Mouse (Mus musculus) bone marrow macrophage, adult 2 months (primary cell): ENCODE data around the gene Nkd1. TPM values are rescaled to one million over a fixed set of nuclear protein-coding genes. Genes with fewer than 3 reads are reported as not detected.

ENCODE experiments used
- H3K27ac ChIP-seq: 2 replicates; pipeline ENCODE4 v1.5.1; 2012; ENCODE audit warnings: low read depth, low read length; ENCODE audit not compliant: insufficient read depth
- H3K4me1 ChIP-seq: 2 replicates; pipeline ENCODE4 v1.6.1; 2012; ENCODE audit warnings: low read length; ENCODE audit not compliant: control insufficient read depth, insufficient read depth
- H3K4me3 ChIP-seq: 2 replicates; pipeline ENCODE4 v1.5.1; 2012; ENCODE audit warnings: mild to moderate bottlenecking, low read length, moderate library complexity; ENCODE audit not compliant: insufficient read depth
- CTCF ChIP-seq: IDR thresholded peaks from 2 replicates; pipeline ENCODE4 v1.5.1; 2012; ENCODE audit warnings: low read depth, mild to moderate bottlenecking, low read length, moderate library complexity
- POLR2A ChIP-seq: IDR thresholded peaks from 2 replicates; pipeline ENCODE4 v1.6.1; 2012; ENCODE audit warnings: mild to moderate bottlenecking, low read depth, low read length, borderline replicate concordance
- polyA plus RNA-seq: library from polyadenylated mRNA; stranded (reverse); fragments of >200 nt; gene quantifications from 2 replicates; pipeline ENCODE4 v1.2.4, GENCODE M21; 2012; ENCODE audit not compliant: missing spikeins, insufficient read depth, insufficient read length

The Nkd1 gene
- polyA plus RNA-seq: not detected in 2 replicates

GRCm38 (mm10) chr8:88520985-88521527 lies at the start of gene Nkd1:
Gene Nkd1 (plus strand): TSS chr8:88521354.
- TF ChIP-seq POLR2A (no peak), CTCF (no peak)
- Histone ChIP-seq H3K4me3 (peak within 1 kb of the TSS; percentile 52), H3K4me1 (no peaks in the 10 kb centered on the region), H3K27ac (no peak within 1 kb of the TSS)

- Histone ChIP-seq H3K4me1 (no peaks in the 10 kb centered on the region), H3K27ac (no peak overlapping the region), H3K4me3 (no peak overlapping the region)
- TF ChIP-seq POLR2A: no peak
- TF ChIP-seq CTCF: no peak
Observed at GRCm38 (mm10) chr8:88481290-88481689, 39.9 kb upstream of the Nkd1 start.

DNA sequence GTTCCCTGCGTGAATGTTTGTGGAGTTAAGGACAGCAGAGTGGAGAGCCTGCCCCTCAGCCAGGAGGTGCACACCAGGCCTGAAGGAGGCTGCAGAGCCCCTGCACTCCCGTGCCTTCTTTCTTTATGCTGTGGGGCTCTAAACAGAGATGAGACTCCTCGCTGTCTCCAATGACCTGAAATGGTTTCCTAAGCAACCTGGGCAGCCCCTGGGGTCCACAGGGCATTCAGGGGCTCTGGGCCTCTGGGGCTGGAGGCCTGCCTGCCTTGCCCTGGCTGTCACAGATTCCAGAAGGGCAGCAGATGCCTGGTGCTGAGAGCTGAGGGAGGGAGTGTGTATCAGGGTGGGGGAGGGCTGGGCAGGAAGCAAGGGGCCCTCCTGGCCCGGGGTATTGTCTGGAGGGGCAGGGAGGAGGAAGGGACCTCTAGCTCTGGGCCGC lies 32.7 kb upstream of the Nkd1 start:
- no peak for TF ChIP-seq CTCF
- no peak for TF ChIP-seq POLR2A
- no peak overlapping the region for H3K27ac ChIP-seq
- no peak overlapping the region for H3K4me3 ChIP-seq
- H3K4me1 ChIP-seq: no peaks in the 10 kb centered on the region

DNA sequence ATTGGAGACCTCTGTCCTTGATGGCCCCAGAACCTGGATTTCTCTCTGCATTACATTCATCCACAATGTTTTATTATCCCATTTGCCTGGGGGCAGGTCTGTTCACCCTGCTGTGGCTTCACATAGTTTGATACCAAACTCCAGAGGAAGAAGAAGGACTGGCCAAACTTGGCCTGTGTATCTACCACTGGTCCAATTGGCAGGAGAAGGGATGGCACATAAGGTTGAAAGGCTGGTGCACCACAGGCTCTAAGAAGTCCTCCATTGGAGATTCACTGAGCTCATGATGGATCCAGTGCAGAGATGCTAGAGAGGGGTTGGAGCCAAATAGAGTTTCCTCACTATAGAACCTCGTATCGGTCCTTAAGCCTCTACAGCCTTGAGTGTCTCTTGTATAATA lies 27.1 kb upstream of the Nkd1 start:
- TF ChIP-seq CTCF (no peak), POLR2A (no peak)
- Histone ChIP-seq H3K4me3 (no peak overlapping the region), H3K4me1 (no peaks in the 10 kb centered on the region), H3K27ac (no peak overlapping the region)

GRCm38 (mm10) chr8:88495071-88495805 lies 25.9 kb upstream of the Nkd1 start:
- Histone ChIP-seq H3K4me3 (no peak overlapping the region), H3K4me1 (no peaks in the 10 kb centered on the region), H3K27ac (no peak overlapping the region)
- TF ChIP-seq CTCF: no peak
- no peak for TF ChIP-seq POLR2A

DNA sequence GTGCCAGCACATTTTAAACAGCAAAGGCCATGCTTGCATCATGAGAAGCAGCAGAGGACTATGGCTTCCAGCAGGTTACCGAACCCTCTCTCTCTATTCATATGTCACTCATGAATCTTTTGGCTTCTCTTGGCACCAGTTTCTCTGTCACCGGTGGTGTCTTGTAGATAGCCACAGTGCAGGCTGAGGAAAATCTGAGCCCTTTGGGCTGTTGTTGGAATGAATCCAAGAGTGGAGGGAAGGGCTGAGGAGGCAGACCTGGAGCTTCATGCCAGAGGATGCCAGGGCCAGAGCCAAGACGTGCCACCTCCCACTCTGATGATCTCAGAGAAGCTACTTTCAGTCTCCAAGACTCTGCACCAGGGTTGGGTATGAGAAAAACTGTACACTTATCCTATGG lies 19.0 kb upstream of the Nkd1 start:
- H3K4me1 ChIP-seq: no peaks in the 10 kb centered on the region

GRCm38 (mm10) chr8:88506981-88507380 lies 14.2 kb upstream of the Nkd1 start:
- TF ChIP-seq POLR2A (no peak), CTCF (no peak)
- H3K27ac ChIP-seq: no peak overlapping the region

More for the DNA sequence above, 19.0 kb upstream of the Nkd1 start:
- TF ChIP-seq CTCF (no peak), POLR2A (no peak)
- no peak overlapping the region for H3K27ac ChIP-seq
- H3K4me3 ChIP-seq: no peak overlapping the region

DNA sequence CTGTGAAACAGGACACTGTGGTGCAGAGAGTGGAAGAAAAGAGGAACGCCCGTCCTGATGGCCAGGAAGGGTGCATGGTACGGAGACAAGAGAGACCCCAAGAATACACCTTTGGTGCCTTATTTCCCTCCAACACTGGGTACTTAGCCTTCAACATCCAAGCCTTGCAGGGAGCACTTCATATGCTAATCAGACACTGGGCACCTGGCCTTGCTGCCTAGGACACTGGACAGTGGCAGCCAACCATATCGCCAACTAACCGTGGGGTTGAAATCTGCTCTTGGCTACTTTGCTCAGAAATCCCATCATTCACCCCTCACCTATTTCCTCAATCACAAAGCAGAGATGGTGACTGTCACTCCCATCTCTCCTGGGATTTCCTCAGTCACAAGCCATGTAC lies 10.1 kb upstream of the Nkd1 start:
- no peak for TF ChIP-seq CTCF
- TF ChIP-seq POLR2A: no peak
- no peak overlapping the region for H3K27ac ChIP-seq
- no peak overlapping the region for H3K4me3 ChIP-seq
- H3K4me1 ChIP-seq: no peaks in the 10 kb centered on the region

More at GRCm38 (mm10) chr8:88506981-88507380, 14.2 kb upstream of the Nkd1 start:
- no peak overlapping the region for H3K4me3 ChIP-seq
- no peaks in the 10 kb centered on the region for H3K4me1 ChIP-seq

- Histone ChIP-seq H3K4me3 (no peak overlapping the region), H3K27ac (no peak overlapping the region), H3K4me1 (no peaks in the 10 kb centered on the region)
- TF ChIP-seq POLR2A (no peak), CTCF (no peak)
Observed at GRCm38 (mm10) chr8:88512094-88512794, 8.9 kb upstream of the Nkd1 start.

- Histone ChIP-seq H3K4me1 (no peaks in the 10 kb centered on the region), H3K27ac (no peak overlapping the region), H3K4me3 (no peak overlapping the region)
- TF ChIP-seq POLR2A (no peak), CTCF (no peak)
Observed at GRCm38 (mm10) chr8:88518047-88518446, 3.1 kb upstream of the Nkd1 start.
